Mouse (Mus musculus) CH12.LX (cell line): ENCODE measurements at regions not wholly inside any gene's neighbourhood (a gene's known extent, or its start where the extent isn't known, plus 50 kb on each side); places are given as distances from the start of the nearest gene placed in this dataset.

Experiments
- DNase-seq: peaks from one replicate; pipeline ENCODE4 v3.0.0-alpha.2; 2013; ENCODE audit errors: extremely low read depth
- H3K27ac ChIP-seq: 2 replicates; pipeline ENCODE4 v1.5.1; 2012; ENCODE audit warnings: low read depth, mild to moderate bottlenecking, control low read depth, moderate library complexity; ENCODE audit not compliant: insufficient read depth
- H3K27me3 ChIP-seq: replicated peaks from 2 replicates; pipeline ENCODE3; 2012; ENCODE audit warnings: inconsistent platforms
- H3K36me3 ChIP-seq, 2 experiments: replicated peaks in 1 of 2; 2 replicates each; pipeline versions ENCODE3 to v1.6.1; 2012; ENCODE audit warnings: inconsistent platforms in 1 of 2, low read length in 1 of 2, mild to moderate bottlenecking in 1 of 2, mixed read lengths in 1 of 2, moderate library complexity in 1 of 2; ENCODE audit not compliant: control insufficient read depth in 1 of 2, insufficient read depth in 1 of 2
- H3K4me1 ChIP-seq, 2 experiments: 2 replicates each; pipeline ENCODE4 v1.6.1; 2012; ENCODE audit warnings: inconsistent platforms in 1 of 2, moderate library complexity in 1 of 2; ENCODE audit not compliant: insufficient read depth in 2 of 2, control insufficient read depth in 1 of 2
- H3K4me2 ChIP-seq: 2 replicates; pipeline ENCODE4 v1.6.1; 2012; ENCODE audit warnings: low read depth, mild to moderate bottlenecking, control low read depth; ENCODE audit not compliant: poor library complexity, insufficient read depth, severe bottlenecking
- H3K4me3 ChIP-seq, 3 experiments: fragments of 150-350 bp in 1 of 3; sonication (generic) in 1 of 3; replicated peaks in 1 of 3; 2 replicates each; pipeline versions ENCODE3 to v1.5.1; 2011 to 2012; ENCODE audit warnings: low read depth in 2 of 3, low read length in 2 of 3, mild to moderate bottlenecking in 2 of 3, moderate library complexity in 2 of 3, control low read depth in 1 of 3, improper control_type of control experiment in 1 of 3, inconsistent platforms in 1 of 3, mixed read lengths in 1 of 3; ENCODE audit not compliant: poor library complexity in 1 of 3
- H3K79me2 ChIP-seq: replicated peaks from 2 replicates; pipeline ENCODE4 v1.6.1; 2012; ENCODE audit warnings: mild to moderate bottlenecking, moderate library complexity; ENCODE audit not compliant: control insufficient read depth, poor library complexity, insufficient read depth, severe bottlenecking; ENCODE audit errors: extremely low read depth
- H3K9ac ChIP-seq: 2 replicates; pipeline ENCODE4 v1.6.1; 2012; ENCODE audit warnings: low read depth, mild to moderate bottlenecking, control low read depth, moderate library complexity; ENCODE audit not compliant: insufficient read depth
- H3K9me3 ChIP-seq: replicated peaks from 2 replicates; pipeline ENCODE3; 2012; ENCODE audit warnings: low read length, inconsistent platforms, mixed read lengths
- CHD2 ChIP-seq: IDR thresholded peaks from 2 replicates; pipeline ENCODE4 v1.6.1; 2011; ENCODE audit warnings: low read length, improper control_type of control experiment
- CTCF ChIP-seq, 2 experiments: IDR thresholded peaks in 1 of 2; conservative IDR thresholded peaks in 1 of 2; 2 replicates each; pipeline ENCODE4 v1.5.1; 2011 to 2012; ENCODE audit warnings: low read depth in 2 of 2, low read length in 2 of 2, improper control_type of control experiment in 1 of 2, inconsistent platforms in 1 of 2, mild to moderate bottlenecking in 1 of 2, moderate library complexity in 1 of 2
- ELF1 ChIP-seq: IDR thresholded peaks from 2 replicates; pipeline ENCODE4 v1.6.1; 2014; ENCODE audit warnings: low read depth, mild to moderate bottlenecking, inconsistent platforms, low read length, improper control_type of control experiment
- ETS1 ChIP-seq: conservative IDR thresholded peaks from 2 replicates; pipeline ENCODE4 v1.6.1; 2012; ENCODE audit warnings: low read depth, mild to moderate bottlenecking, inconsistent platforms, low read length, improper control_type of control experiment, moderate library complexity
- HCFC1 ChIP-seq: IDR thresholded peaks from 2 replicates; pipeline ENCODE4 v1.6.1; 2012; ENCODE audit warnings: low read depth, mild to moderate bottlenecking, inconsistent platforms, low read length, improper control_type of control experiment
- MEF2A ChIP-seq: IDR thresholded peaks from 2 replicates; pipeline ENCODE4 v1.6.1; 2014; ENCODE audit warnings: low read depth, mild to moderate bottlenecking, inconsistent platforms, low read length, improper control_type of control experiment, borderline replicate concordance
- MYC ChIP-seq: IDR thresholded peaks from 2 replicates; pipeline ENCODE4 v1.6.1; 2011; ENCODE audit warnings: low read depth, mild to moderate bottlenecking, improper control_type of control experiment, low read length
- RAD21 ChIP-seq: IDR thresholded peaks from 2 replicates; pipeline ENCODE4 v1.6.1; 2011; ENCODE audit warnings: low read depth, mild to moderate bottlenecking, low read length, improper control_type of control experiment, moderate library complexity
- RCOR1 ChIP-seq: conservative IDR thresholded peaks from 2 replicates; pipeline ENCODE4 v1.6.1; 2012; ENCODE audit warnings: low read depth, mild to moderate bottlenecking, inconsistent platforms, low read length, improper control_type of control experiment
- SMC3 ChIP-seq: IDR thresholded peaks from 2 replicates; pipeline ENCODE4 v1.6.1; 2011; ENCODE audit warnings: low read depth, low read length, improper control_type of control experiment
- USF2 ChIP-seq: conservative IDR thresholded peaks from 2 replicates; pipeline ENCODE4 v1.6.1; 2011; ENCODE audit warnings: low read depth, low read length, improper control_type of control experiment
- ZC3H11A ChIP-seq: IDR thresholded peaks from 2 replicates; pipeline ENCODE4 v1.6.1; 2012; ENCODE audit warnings: low read depth, mild to moderate bottlenecking, inconsistent platforms, low read length, improper control_type of control experiment
- ZKSCAN1 ChIP-seq: IDR thresholded peaks from 2 replicates; pipeline ENCODE4 v1.6.1; 2012; ENCODE audit warnings: low read depth, inconsistent platforms, low read length, improper control_type of control experiment, borderline replicate concordance
- dilution Hi-C: fragments of 300-500 bp; cut with MboI; formaldehyde crosslinking; loops from 2 replicates; pipeline ENCODE4 v1.14.3; 2020; ENCODE audit warnings: low sequenced_read_pairs; ENCODE audit not compliant: extremely low pct_unique_long_range_greater_than_20kb, extremely low pct_ligation_motif_present
- in situ Hi-C: fragments of 300-500 bp; cut with MboI; formaldehyde crosslinking; loops from 3 replicates; pipeline ENCODE4 v1.14.3; 2019; ENCODE audit warnings: low sequenced_read_pairs, low pct_ligation_motif_present, low pct_unique_long_range_greater_than_20kb, mixed read lengths

DNA sequence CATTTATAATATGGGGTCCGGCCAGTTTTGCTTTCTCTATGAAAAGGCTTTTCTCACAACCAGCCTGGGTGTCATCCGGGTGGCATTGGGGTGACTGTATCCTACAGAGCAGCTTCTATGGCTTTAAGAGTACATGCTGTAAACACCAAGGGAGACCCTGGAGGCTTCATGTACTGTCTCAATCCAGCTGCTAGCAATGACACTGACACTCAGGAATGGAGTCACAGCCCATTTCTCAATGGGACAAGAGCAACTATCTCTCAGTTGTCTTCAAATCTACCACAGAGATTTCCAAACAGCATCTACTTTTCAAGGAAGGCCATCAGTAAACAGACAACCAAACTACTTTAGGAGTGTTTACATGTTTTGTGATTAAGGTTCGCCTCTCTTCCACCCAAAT lies 397.5 kb downstream of the Adamts20 start:
- no peak overlapping the region for H3K4me3 ChIP-seq
- no peak overlapping the region for H3K4me2 ChIP-seq
- no peak overlapping the region for H3K27ac ChIP-seq
- no peaks in the 10 kb centered on the region for H3K36me3 ChIP-seq
- no peak for DNase-seq
- H3K79me2 ChIP-seq: no peaks in the 10 kb centered on the region
- dilution Hi-C loops (no loop called here), in situ Hi-C loops (no loop called here)
- no peak for TF ChIP-seq HCFC1
- TF ChIP-seq SMC3: no peak
- no peak for TF ChIP-seq CTCF (conservative IDR thresholded peaks at IDR 0.05 in 1 of 2, IDR thresholded peaks at IDR 0.05 in 1 of 2; ENCODE audit: low read depth in 2 of 2, low read length in 2 of 2)
- TF ChIP-seq ETS1: no peak
- no peak for TF ChIP-seq RAD21
- no peak for TF ChIP-seq ELF1
- no peak overlapping the region for H3K9ac ChIP-seq
- H3K27me3 ChIP-seq: no peaks in the 10 kb centered on the region
- H3K9me3 ChIP-seq: peaks cover 8% of the 10 kb centered on the region
- H3K4me1 ChIP-seq: no peaks in the 10 kb centered on the region

DNA sequence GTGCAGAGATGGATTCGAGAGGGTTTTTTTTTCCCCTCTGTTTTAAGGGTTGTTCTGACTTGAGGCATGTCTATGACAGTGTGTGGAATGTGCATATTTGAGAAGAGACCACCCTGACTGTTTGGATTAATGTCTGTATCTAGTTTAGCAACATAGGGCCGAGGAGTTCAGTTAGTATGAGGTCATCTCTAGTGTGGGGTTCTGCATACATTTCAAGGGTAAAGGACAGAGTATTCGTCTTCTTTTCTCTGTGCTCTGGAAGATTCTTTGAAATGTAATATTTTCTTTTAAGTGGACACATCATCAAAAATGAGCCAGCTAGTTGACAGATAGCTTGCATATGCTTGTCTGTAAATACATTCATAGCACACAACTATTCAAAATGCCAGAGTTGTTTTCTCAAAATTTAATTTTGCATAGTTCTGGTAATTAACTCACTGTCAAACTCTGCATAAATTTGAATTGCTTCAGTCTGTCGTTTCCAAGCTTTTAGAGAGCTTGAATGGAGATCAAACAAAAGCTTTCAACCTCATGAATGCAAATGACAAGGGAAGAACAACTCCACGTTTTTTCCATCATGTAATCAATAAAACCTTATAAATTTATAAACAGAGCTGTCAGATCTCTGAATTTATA lies 415.5 kb downstream of the Adamts20 start:
- TF ChIP-seq CHD2: no peak
- TF ChIP-seq RCOR1: no peak
- no peak for TF ChIP-seq USF2
- no peak for TF ChIP-seq MEF2A
- TF ChIP-seq MYC: no peak
- no peak for DNase-seq
- Histone ChIP-seq H3K36me3 (no peaks in the 10 kb centered on the region), H3K27me3 (no peaks in the 10 kb centered on the region), H3K79me2 (no peaks in the 10 kb centered on the region), H3K27ac (no peak overlapping the region), H3K4me3 (no peak overlapping the region), H3K4me2 (no peak overlapping the region), H3K9me3 (peaks cover 15% of the 10 kb centered on the region), H3K9ac (no peak overlapping the region), H3K4me1 (no peaks in the 10 kb centered on the region)
- in situ Hi-C loops (no loop called here), dilution Hi-C loops (no loop called here)

DNA sequence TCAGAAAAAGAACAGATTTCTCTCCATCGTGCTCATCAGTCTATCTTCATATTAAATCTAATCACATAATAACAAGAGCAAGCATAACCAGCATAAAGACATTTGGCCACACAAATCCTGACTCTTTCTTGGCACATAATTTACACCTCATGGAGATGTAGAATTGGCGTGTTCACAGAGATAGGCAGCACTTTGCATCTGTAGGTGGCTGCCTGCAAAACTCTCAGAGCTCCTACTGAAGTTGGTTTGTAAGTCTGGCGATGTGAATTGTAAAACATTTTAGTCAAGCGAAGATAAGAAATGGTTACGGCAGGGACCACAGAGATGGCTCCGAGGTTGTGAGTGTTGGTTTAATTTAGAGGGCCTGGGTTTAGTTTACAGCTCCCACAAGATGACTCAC lies 419.0 kb downstream of the Adamts20 start:
- TF ChIP-seq ZKSCAN1 (no peak), ZC3H11A (no peak)
- no peaks in the 10 kb centered on the region for H3K4me1 ChIP-seq
- no peak overlapping the region for H3K9ac ChIP-seq
- no peak overlapping the region for H3K4me2 ChIP-seq
- no peaks in the 10 kb centered on the region for H3K36me3 ChIP-seq
- H3K9me3 ChIP-seq: peaks cover 20% of the 10 kb centered on the region
- no peak for DNase-seq
- dilution Hi-C loops: no loop called here
- no peak overlapping the region for H3K4me3 ChIP-seq
- no peaks in the 10 kb centered on the region for H3K79me2 ChIP-seq
- in situ Hi-C loops: no loop called here
- no peaks in the 10 kb centered on the region for H3K27me3 ChIP-seq
- no peak overlapping the region for H3K27ac ChIP-seq
